Mouse (Mus musculus) regulatory T cell (primary cell): ENCODE results near the gene S1pr4.

Source experiments
- in situ Hi-C: fragments of 300-600 bp; cut with MboI, MseI; formaldehyde crosslinking; loops from one replicate; pipeline ENCODE4 v1.15.1; 2025; ENCODE audit warnings: high pct_unique_total_duplicates

S1pr4 gene

DNA sequence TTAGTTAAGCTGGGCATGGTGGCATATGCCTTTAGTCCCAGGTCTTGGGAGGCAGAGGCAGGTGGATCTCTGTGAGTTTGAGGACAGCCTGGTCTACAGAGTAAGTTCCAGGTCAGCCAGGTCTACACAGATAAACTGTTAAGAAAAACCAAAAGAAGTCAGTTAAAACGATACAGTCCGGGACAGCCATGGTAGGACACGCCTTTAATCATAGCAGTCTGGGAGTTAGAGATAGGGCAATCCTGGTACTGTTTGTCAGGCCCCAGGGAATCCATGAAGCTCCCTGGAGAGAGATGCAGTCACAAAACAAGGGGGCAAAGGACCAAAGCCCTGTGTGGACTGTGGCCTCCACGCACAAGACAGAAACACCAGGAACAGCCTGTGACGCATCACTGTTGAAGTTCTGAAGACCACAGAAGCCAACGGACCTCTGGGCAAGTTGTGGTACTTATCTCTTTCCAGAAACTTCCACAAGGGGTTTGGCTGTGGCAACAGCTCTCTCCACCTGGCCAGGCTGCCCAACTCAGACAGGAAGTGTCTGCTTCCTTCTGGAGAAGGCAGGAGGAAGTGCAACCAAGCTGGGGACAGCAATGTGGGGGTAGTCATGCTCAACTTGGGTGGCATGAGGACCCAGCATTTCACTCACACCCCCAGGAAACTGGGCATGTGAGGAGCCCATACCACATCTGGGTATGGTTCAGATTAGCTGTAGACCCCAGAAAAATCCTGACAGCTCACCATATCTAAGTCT lies 19.5 kb upstream of the S1pr4 start:
- in situ Hi-C loops, result no loop called here

DNA sequence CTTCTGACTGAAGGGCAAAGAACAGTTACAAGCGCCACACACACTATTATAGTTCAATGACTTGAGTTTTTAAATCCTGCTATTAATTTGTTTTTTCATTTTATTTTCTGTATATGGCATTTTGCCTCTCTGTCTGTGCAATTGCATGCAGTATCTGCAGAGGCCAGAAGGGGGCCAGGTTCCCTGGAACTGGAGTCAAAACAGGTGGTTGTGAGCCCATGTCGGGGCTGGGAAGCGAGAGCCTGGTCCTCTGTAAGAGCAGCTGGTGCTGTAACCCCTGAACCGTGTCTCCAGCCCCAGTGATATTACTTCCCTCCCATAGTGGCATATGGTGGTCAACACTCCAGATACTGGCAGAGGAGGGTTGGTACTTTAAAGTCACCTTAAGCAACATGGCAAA lies 18.6 kb upstream of the S1pr4 start:
- in situ Hi-C loops, result no loop called here

DNA sequence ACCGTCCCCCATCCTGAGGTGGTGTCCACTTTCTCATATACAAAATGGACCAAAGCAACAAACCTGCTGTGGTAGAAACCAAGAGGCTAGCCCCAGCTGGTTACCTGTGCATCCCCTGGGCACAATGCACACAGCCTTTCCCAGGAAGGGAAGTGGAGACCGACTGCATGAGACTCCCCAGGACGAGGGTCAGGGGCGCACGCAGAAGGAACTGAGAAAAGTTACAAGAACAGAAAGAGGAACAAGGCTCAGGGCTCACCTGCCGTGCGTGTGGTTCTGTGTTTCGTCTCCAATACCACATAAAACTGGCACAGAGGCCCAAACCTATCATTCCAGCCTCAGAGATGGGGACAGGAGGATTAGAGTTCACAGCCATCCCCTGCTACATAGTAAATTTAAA lies 17.3 kb upstream of the S1pr4 start:
- in situ Hi-C loops, result no loop called here

DNA sequence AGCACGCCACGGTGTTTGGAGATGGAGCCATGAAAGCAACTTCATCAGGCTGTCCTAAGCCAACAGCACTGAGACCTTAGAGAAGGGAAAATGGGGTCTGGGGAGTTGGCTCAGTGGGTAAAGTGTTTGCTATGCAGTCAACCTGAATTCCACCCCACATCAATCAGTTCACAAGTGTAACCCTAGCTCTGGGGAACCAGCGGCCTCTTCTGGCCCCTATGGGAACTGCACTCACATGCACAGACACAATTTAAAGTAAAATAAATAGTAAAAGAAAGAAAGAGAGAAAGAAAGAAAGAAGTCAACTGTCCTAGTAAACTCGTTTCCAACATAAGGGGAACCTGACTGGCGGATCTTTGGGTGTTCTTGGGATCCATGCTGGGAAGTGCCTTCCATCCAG lies 13.9 kb upstream of the S1pr4 start:
- in situ Hi-C loops, result no loop called here

DNA sequence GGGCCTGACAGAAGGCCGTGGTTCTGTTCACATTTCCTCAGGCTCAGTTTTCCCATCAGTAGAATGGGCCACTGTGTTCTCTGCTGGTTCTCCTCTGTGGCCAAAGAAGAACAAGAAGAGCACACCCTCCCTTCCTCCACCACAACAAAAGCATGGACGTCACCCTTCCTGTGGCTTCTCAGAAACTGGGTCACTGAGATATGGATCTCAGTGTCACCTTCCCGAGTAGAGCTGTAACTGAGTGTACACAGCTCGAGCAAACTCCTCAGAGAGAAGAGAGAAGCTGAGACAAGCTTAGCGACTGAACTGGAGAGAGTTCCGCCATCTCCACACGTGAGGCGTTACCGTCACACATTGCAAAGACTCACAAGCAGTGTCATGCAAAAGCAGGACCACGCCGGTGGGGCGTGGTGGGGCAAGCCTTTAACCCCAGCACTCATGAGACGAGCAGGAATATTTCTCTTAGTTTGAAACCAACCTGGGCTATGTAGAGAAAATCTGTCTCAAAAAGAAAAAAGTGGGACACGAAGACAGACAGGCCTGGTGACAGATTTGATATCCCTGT lies 10.4 kb upstream of the S1pr4 start:
- in situ Hi-C loops, result no loop called here

DNA sequence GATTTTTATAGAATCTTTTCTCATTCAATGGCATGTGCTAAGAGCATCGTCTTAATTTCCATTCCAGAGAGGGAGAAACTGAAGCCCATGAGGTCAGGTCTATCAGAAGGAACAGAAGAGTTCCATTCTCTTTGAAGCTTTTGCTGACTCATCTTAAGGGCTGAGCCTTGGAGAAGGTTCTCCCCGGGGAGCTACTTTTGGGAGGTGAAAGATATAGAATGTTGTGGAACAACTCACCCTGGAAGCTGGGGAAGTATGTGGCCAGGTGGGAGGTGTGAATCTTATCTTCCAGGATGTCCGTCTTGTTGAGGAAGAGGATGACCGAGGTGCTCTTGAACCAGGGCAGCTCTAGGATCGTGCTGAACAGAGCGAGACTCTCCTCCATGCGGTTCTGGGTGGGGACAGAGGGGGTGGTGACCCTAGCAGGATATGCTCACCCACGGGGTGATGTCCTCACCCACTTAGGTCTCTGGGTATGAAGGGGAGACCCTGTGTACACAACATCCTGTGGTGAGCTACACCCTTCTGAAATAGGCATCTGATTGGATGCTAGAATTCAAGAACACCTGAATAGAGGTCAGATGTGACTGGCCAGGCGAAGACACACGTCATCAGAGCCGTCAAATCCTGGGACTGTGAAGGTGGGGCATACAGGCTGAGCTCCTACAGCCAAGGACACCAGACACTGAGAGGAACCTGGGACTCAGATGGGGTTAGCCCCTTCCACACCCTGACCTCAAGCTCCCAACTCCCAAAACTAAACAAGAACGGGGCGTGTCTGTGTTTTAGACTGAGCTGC lies 8.0 kb upstream of the S1pr4 start:
- in situ Hi-C loops, result no loop called here

DNA sequence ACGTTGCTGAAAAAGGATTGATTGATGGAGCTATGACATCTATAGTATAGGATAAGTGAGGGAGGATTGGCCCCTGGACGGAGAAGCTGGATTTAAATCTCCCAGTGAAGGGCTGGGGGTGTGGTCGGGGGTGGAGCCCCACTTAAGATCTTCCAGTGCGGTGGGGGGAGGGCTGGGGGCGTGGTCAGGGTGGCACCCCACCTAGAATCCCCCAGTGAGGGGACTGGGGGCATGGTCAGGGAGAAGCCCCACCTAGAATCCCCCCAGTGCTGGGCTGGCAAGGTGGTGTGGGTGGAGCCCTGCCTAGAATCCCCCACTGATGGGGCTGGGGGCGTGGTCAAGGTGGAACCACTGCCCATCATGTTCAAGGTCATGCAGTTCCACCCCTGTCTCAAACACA lies 7.2 kb upstream of the S1pr4 start:
- in situ Hi-C loops, result no loop called here

DNA sequence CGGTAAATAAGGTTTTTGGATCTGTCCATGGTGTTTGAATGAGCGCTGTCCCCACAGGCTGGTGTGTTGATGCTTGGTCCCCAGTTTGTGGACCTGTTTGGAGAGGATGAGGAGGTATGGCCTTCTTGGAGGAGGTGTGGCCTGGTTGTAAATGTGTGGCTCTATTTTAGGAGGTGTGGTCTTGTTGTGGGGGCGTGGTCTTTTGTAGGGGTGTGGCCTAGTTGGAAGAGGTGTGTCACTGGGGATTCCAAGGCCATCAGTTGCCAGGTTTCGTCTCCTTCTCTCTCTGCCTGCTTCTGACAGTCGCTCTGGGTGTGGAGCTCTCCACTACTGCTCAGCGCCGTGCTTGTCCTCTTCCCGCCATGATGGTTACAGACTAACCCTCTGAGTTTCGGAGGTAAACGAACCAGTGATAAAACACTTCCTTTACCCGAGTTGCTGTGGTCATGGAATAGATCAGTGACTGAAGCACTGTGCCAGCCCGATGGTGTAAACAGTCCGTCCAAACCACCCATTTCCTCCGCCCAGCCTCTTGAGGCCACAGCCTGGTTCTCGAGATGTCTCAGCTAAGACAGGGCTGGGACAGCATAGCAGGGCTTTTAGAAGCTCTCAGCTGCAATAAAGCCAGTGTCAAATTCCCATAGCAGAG lies 5.2 kb upstream of the S1pr4 start:
- in situ Hi-C loops, result no loop called here

DNA sequence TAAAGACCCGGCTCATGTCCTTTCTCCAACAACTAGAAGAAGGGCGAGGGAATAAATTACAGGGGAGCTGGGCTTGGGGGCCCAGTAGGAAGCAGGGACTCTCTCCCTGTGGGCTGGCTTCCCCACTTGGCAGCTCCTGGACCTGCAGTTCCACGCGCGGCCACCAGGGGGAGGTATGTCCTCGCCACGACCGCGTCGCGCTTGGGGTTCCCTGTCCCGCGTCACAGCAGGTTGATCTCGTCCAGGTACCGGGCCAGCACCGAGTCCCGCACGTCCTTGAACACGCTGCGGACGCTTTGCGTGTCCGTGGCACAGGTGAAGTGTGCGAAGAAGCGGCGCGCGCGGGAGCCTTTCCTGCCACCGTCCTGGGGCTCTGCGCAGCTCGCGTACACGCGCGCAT lies 2.7 kb upstream of the S1pr4 start:
- in situ Hi-C loops, result no loop called here

DNA sequence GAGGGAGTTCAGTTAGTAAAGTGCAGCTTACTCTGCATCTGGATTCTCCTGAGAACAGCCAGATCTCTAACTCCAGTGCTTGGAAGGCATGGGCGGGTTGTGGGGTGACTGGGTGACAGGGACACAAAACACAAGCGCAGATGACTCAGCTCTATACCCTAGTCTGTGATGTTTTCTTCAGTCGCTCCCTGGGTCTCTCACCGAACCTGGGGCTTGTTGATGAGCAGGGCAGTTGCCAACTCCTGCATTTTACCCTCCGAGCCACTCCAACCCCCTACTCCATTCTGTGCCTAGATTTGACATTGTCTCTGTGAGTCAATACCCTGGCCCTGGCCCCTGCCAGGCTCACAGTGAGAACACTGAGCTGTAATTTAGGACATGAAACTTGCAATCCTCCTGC lies 1.9 kb upstream of the S1pr4 start:
- in situ Hi-C loops, result no loop called here

DNA sequence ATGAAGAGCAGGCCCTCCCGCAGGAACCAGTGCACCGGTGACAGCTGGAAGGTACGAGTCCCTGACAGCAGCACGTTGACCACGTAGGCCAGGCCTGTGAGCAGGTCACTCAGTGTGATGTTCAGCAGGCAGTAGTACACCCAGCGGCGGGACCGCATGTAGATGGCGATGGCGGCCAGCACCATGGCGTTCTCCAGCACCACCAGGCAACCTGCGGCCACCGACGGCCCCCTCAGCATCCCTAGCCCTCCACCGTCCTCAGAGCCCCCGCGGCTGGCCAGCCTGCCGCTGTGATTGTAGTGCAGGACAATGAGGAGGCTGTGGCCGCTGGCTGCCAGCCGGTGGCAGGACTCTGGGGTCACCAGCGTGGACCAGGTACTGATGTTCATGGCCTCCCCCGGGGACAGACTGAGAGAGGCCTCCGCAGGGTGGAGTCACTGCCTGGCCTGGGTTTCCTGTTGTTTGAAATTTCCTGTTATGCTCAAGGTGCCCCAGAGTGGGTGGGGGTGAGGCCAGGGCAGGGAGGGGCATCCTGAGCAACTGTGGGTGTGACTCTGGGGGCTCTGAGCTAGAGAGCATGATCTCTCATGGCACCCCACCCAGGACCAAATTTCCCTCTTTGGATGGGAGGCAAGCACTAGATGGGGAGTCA lies 556 bp downstream of the S1pr4 start:
- in situ Hi-C loops, result loop anchor here (5.0 kb wide), 1 partner anchor 33 kb away; no protein-coding TSS in a partner anchor

DNA sequence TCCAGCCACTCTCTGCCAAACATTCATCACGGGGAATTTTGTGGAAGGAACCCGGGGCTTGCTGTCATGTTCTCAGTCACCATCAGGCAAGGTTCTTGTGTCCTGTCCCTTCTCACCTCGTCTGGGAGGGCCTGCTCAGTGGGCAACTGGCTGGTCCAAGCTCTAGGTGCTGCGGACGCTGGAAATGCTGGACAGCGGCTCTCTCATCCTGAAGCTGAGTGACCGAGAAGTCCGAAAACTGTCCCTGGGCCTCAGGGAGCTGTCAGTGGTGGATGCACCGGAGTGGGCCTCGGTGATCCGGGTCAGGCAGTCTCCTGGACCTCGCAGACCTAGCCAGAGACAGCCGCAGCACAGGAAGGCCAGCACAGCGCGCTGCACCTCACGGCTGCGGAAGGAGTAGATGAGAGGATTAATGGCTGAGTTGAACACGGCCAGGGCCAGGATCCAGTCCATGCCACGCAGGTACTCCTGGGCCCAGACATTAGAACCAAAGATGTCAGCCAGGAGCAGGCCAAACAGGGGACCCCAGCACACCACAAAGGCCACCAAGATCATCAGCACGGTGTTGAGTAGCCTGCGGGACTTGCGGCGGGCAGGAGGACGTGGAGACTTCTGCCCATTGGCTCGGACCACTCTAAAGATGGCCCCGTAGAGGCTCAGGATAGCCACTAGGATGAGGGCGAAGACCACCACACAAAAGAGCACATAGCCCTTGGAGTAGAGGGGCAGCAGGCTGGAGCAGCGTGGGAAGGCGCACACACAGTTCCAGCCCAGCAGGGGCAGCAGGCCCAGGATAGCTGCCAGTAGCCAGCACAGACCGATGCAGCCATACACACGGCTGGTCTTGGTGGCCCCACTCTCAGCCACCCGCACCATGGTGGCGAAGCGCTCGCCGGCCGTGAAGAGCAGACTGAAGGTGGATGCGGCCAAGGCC lies 1.3 kb downstream of the S1pr4 start:
- in situ Hi-C loops, result loop anchor here (5.0 kb wide), 1 partner anchor 34 kb away; no protein-coding TSS in a partner anchor

DNA sequence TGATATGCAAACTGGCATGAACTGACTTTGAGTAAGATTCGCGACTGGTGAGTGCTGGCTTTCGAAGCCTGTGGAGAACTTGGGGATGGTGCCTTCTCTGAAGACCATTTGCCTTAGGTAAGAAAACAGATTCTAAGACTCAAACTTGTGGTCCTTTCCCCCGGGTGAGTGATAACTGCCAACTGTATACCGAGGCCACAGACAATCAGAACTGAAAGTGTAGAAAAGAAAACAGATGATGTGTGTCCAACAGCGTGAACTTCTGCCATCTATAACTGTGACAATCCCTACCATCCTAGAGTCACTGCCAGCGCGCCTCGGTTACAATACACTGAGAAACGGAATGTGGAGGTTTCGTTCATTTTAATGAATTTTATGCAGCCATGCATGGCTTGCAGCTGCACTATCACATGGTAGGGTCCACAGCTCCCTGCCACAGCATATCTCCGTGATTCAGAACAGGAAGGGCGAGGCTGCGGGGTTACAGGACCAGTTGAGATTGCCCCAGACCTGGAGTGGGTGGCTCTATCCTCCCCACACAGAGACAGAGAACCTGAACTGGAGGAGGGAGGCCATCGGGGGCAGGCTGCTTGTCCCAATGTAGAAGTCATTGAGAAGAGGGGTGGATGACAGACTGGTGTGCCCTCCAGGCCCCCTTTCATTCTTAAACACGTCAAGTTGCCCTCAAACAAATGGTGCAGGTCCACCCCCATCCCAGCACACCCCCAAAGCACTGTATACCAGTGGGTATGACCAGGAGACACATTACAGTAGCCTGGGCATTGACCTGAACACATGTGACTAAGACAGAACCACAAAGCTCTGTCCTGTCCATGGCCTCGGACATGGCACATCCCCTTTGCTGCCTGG lies 2.3 kb downstream of the S1pr4 start:
- in situ Hi-C loops, result loop anchor here (5.0 kb wide), 1 partner anchor 35 kb away; no protein-coding TSS in a partner anchor

DNA sequence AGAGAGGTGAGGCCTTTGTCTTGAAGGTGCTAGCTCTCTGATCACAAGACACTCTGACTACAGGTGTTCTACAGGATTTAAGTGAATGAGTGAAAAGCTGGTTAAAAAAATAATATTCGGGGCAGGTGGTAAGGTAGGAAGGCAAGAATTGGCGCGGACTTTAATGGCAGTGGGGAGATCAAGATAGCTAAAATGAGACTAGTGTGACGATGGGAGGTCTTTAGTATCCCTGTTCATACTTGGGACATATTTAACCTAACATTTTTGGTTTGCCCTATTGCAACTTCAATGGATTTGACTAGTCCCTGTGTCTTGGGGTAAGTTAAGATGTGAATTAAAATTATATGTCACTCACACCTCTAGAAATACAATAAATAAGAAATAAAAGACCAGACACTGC lies 3.0 kb downstream of the S1pr4 start:
- in situ Hi-C loops, result loop anchor here (5.0 kb wide), 1 partner anchor 35 kb away; no protein-coding TSS in a partner anchor

DNA sequence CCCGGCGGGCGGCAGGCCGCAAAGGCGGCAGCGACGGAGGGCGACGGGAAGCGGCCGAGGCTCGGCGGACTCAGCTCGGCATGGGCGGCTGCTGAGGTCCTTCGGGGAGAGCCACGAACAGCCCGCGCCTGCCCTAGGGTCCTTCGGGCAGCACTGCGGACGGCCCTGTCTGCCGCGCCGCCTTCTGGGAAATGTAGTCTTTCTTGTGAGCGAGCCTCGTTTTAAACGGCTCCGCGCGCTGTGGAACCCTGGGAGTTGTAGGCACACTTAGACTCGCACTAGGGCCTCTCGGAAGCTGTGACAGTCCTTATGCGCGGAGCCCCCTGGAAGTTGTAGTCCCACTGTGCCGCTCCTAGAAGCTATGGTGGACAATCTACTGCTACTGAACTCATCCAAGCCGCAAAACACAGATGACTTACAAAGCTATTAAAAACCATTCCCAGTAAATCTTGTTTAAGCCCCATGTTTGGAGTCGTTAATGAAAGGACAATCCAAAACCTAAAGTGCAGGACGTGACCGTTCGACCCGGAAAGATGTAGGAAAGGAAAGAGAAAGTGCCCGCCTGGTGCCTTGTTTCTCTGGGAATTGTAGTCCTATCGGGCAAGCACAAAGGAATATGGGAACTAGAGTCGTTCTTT lies 3.5 kb downstream of the S1pr4 start, which contains the start of gene Ncln:
Gene Ncln (minus strand): TSS at position 129 of the 638 bp plus-strand sequence.
- in situ Hi-C loops, result loop anchor here (5.0 kb wide), 1 partner anchor 36 kb away; no protein-coding TSS in a partner anchor

DNA sequence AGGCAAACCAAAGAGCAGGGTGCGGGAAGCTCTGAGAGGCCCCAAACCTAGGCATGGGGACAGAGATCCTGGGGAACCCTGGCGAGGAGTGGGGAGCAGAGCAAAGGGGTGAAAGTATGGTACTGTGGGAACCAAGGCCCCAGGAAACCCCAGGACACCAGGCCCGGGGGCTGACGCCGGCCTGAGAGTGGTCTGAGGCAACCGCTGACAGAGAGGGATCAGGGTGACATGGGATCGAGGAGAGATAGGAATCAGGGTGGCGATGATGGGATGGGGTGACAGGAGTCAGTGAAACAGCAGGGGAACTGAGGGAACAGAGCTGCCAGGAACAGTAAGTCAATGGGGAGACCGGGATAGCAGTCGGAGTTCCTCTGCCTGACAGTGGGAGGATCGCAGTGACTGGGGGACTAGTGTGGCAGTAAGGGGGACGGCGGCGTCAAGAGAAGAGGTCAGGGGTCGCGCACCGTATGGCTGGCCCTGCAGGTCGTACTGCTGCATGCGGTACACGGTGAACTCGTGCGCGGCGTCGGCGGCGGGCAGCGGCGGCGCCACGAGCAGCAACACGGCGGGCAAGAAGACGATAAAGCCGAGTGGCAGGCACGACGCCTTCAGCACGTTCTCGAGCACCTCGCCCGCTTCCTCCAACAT lies 4.2 kb downstream of the S1pr4 start:
- in situ Hi-C loops, result loop anchor here (5.0 kb wide), 1 partner anchor 37 kb away; no protein-coding TSS in a partner anchor

DNA sequence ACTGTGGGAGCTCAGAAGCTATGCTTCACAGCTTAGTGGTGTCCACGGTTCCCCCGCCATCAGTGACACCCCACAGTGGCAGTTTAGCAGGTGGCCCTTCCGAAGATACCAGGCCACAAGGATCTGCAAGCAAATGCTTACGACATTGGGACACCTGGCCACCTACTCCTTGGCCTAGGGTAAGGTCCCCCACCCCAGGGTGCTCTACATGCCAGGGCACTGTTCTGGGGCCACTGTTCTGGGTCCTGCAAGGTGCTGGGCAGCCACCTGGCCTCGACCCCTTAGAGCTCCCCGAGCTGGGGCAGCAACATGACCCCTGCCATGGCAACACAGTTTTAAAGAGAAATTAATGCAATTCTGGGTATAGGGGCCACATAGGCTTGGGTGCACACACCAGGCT lies 4.8 kb downstream of the S1pr4 start:
- in situ Hi-C loops, result loop anchor here (5.0 kb wide), 1 partner anchor 37 kb away; no protein-coding TSS in a partner anchor
